Mouse (Mus musculus) MEL (cell line): ENCODE measurements around the gene Steap4.

Source experiments
- CTCF ChIP-seq, 3 experiments: IDR thresholded peaks in 2 of 3; conservative IDR thresholded peaks in 1 of 3; 2 replicates each; pipeline ENCODE4 v1.5.1; 2011 to 2012; ENCODE audit warnings: low read length in 3 of 3, low read depth in 2 of 3, mild to moderate bottlenecking in 2 of 3, improper control_type of control experiment in 1 of 3, inconsistent platforms in 1 of 3, mixed read lengths in 1 of 3, moderate library complexity in 1 of 3; ENCODE audit not compliant: control insufficient read depth in 1 of 3, insufficient read depth in 1 of 3, poor library complexity in 1 of 3, severe bottlenecking in 1 of 3
- MAZ ChIP-seq: IDR thresholded peaks from 2 replicates; pipeline ENCODE4 v1.6.1; 2012; ENCODE audit warnings: low read depth, mild to moderate bottlenecking, inconsistent platforms, low read length, improper control_type of control experiment
- MEF2A ChIP-seq: IDR thresholded peaks from 2 replicates; pipeline ENCODE4 v1.6.1; 2014; ENCODE audit warnings: low read depth, mild to moderate bottlenecking, inconsistent platforms, low read length, improper control_type of control experiment; ENCODE audit not compliant: poor library complexity, insufficient replicate concordance, severe bottlenecking; ENCODE audit errors: extremely low read depth
- MYC ChIP-seq: IDR thresholded peaks from 2 replicates; pipeline ENCODE4 v1.6.1; 2011; ENCODE audit warnings: low read depth, mild to moderate bottlenecking, low read length, improper control_type of control experiment, moderate library complexity
- POLR2A ChIP-seq, 2 experiments: IDR thresholded peaks; 2 replicates each; pipeline ENCODE4 v1.6.1; 2011 to 2012; ENCODE audit warnings: low read length in 2 of 2, mild to moderate bottlenecking in 2 of 2, control low read depth in 1 of 2, improper control_type of control experiment in 1 of 2, low read depth in 1 of 2, moderate library complexity in 1 of 2; ENCODE audit not compliant: control insufficient read depth in 1 of 2, insufficient read depth in 1 of 2, poor library complexity in 1 of 2
- SIN3A ChIP-seq: IDR thresholded peaks from 2 replicates; pipeline ENCODE4 v1.6.1; 2012; ENCODE audit warnings: low read length, improper control_type of control experiment, inconsistent platforms
- TCF12 ChIP-seq: IDR thresholded peaks from 2 replicates; pipeline ENCODE4 v1.6.1; 2014; ENCODE audit warnings: low read depth, mild to moderate bottlenecking, inconsistent platforms, low read length, improper control_type of control experiment, moderate library complexity
- USF1 ChIP-seq: IDR thresholded peaks from 2 replicates; pipeline ENCODE4 v1.6.1; 2014; ENCODE audit warnings: low read depth, mild to moderate bottlenecking, inconsistent platforms, low read length, improper control_type of control experiment, moderate library complexity

GRCm38 (mm10) chr5:7965281-7965680 is 5.0 kb downstream of the Steap4 start:
- TF ChIP-seq POLR2A (IDR thresholded peaks at IDR 0.05; ENCODE audit: control insufficient read depth in 1 of 2, insufficient read depth in 1 of 2, low read depth in 1 of 2, low read length in 2 of 2, poor library complexity in 1 of 2) = no peak
- no peak for TF ChIP-seq MYC
- peak; percentile 47 to 60 (median 55) for TF ChIP-seq CTCF (IDR thresholded peaks at IDR 0.05 in 2 of 3, conservative IDR thresholded peaks at IDR 0.05 in 1 of 3; ENCODE audit: control insufficient read depth in 1 of 3, insufficient read depth in 1 of 3, low read depth in 2 of 3, low read length in 3 of 3, poor library complexity in 1 of 3, severe bottlenecking in 1 of 3)
- no peak for TF ChIP-seq MAZ
- no peak for TF ChIP-seq TCF12
- no peak for TF ChIP-seq SIN3A
- TF ChIP-seq MEF2A = no peak
- TF ChIP-seq USF1 = no peak
